Mouse (Mus musculus) erythroblast, embryonic 14.5 days (primary cell): ENCODE results near the gene Unc45b. TPM values are rescaled to one million over a fixed set of nuclear protein-coding genes. Genes with fewer than 3 reads are reported as not detected.

Experiments
- H3K27me3 ChIP-seq: 2 replicates; pipeline ENCODE4 v1.6.1; 2012; ENCODE audit warnings: inconsistent platforms; ENCODE audit not compliant: control insufficient read depth
- H3K36me3 ChIP-seq: 2 replicates; pipeline ENCODE4 v1.6.1; 2012; ENCODE audit warnings: mild to moderate bottlenecking, inconsistent platforms; ENCODE audit not compliant: control insufficient read depth
- H3K4me1 ChIP-seq: 2 replicates; pipeline ENCODE4 v1.6.1; 2012; ENCODE audit warnings: inconsistent platforms; ENCODE audit not compliant: control insufficient read depth
- H3K4me3 ChIP-seq: replicated peaks from 2 replicates; pipeline ENCODE3; 2012; ENCODE audit warnings: moderate library complexity, mild to moderate bottlenecking, inconsistent platforms
- H3K9me3 ChIP-seq: 2 replicates; pipeline ENCODE4 v1.6.1; 2012; ENCODE audit warnings: low read length, inconsistent platforms, mixed read lengths; ENCODE audit not compliant: control insufficient read depth
- GATA1 ChIP-seq: IDR thresholded peaks from 2 replicates; pipeline ENCODE4 v1.6.1; 2012; ENCODE audit warnings: low read length, inconsistent platforms, mixed read lengths
- TAL1 ChIP-seq: IDR thresholded peaks from 3 replicates; pipeline ENCODE4 v1.6.1; 2012; ENCODE audit warnings: low read length, inconsistent platforms, mixed read lengths
- polyA plus RNA-seq: library from polyadenylated mRNA; stranded (reverse); fragments of >175 nt; gene quantifications from 2 replicates; pipeline ENCODE4 v1.2.3, GENCODE M21; 2012

Gene Unc45b
- polyA plus RNA-seq, 1 experiment, result not detected

DNA sequence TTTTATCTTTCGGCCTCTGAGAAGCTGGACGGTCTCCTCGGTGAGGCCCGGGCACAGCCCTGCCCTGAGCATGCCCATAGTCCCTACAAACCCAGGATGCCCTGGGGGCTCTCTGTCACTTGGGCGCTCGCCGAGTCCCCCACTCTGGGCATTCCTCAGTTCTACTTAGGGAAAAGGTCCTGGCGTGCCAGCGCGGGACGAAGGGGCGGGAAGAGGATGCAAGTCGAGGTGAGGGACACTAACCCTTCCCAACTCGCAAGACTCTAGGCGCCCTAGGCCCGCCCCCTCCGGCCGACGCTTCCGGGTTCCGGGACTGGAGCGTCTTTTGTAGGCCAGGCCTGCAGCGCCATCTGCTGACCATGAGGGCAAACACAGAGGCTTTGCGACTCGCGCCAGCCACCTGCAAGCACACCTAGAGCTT lies 20.0 kb upstream of the Unc45b start, which contains the start of gene Rad51d:
Rad51d (minus strand) TSS at position 273 of the 421 bp plus-strand sequence.
- no peaks in the 10 kb centered on the region for H3K9me3 ChIP-seq

DNA sequence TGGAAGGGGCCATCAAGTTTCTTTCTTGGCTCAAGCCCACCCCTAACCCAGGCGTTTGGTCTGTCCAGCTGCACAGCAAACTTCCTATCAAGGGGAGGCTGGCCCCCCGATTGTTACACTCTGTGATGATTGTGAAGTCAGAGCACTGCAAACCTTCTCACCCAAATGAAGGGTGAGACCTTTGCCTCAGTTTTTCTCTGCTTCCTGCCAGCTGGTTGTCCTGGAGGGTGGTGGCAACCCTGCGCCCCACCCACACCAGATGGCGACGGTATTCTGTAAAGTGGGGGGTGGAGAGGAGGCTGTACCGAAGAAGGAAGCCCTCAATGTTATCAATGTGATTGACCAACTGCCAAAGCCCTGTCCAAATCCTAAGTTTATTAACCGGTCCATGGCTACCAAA lies 18.4 kb upstream of the Unc45b start, which contains the start of gene Fndc8:
Fndc8 (plus strand) TSS at position 189 of the 400 bp plus-strand sequence.
- Histone ChIP-seq H3K4me3 (no peak within 1 kb of the TSS), H3K9me3 (peaks cover 4% of the 10 kb centered on the region; the same call in 1 of the 2 replicates), H3K27me3 (peaks cover 13% of the 10 kb centered on the region), H3K4me1 (peaks cover 26% of the 10 kb centered on the region), H3K36me3 (no peaks in the 10 kb centered on the region)
- no peak for TF ChIP-seq TAL1
- TF ChIP-seq GATA1, result no peak

More for the DNA sequence above, 20.0 kb upstream of the Unc45b start, which contains the start of gene Rad51d:
- H3K36me3 ChIP-seq, result 0 out of 2 replicates have a peak, but pooled peaks cover 2% of the 10 kb centered on the region
- no peak for TF ChIP-seq TAL1
- no peak for TF ChIP-seq GATA1
- H3K27me3 ChIP-seq, result peaks cover 13% of the 10 kb centered on the region
- peak within 1 kb of the TSS; percentile 85 for H3K4me3 ChIP-seq
- peaks cover 26% of the 10 kb centered on the region for H3K4me1 ChIP-seq

DNA sequence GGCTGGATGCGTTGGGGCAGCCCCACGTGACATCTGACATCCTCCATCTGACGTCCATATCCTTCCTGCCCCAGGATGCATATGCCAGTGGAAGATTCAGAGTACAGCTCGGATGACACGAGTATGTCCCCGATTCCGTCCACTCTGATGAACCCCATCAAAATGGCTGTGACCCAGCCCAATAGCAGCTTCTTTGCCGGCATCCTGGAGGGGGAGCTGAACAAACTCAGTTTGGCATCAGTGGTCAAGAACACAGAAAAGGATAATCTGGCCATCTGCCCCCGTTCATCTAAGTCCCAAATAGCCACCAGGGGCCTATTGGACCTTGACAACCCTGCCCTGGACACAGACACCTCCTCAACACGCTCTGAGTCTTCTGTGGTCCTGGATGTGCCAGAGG lies 12.9 kb upstream of the Unc45b start:
- no peak overlapping the region for H3K4me3 ChIP-seq
- H3K27me3 ChIP-seq, result peaks cover 3% of the 10 kb centered on the region
- peaks cover 30% of the 10 kb centered on the region for H3K36me3 ChIP-seq
- peaks cover 4% of the 10 kb centered on the region; the same call in 1 of the 2 replicates for H3K9me3 ChIP-seq
- H3K4me1 ChIP-seq, result peaks cover 3% of the 10 kb centered on the region
- TF ChIP-seq TAL1 (no peak), GATA1 (no peak)

DNA sequence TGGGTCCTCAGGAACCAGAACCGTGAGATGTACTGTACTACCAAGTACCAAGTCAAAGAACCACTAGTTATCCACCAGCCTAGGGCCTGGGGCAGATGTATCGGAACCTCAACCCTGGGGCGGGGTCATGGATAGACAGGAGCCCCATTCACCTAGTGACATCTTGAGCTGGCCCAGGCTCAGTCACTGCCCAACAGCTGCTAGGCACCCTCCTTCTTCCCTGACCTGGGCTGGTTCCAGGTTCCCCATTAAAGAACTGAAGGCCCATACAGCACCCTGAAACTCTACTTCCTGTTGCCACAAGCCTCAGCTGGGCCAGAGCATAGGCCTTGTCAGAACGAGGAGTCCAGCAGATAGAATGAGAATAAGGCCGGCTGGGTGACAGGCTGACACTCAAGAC lies 10.6 kb upstream of the Unc45b start:
- H3K36me3 ChIP-seq, result peaks cover 52% of the 10 kb centered on the region

DNA sequence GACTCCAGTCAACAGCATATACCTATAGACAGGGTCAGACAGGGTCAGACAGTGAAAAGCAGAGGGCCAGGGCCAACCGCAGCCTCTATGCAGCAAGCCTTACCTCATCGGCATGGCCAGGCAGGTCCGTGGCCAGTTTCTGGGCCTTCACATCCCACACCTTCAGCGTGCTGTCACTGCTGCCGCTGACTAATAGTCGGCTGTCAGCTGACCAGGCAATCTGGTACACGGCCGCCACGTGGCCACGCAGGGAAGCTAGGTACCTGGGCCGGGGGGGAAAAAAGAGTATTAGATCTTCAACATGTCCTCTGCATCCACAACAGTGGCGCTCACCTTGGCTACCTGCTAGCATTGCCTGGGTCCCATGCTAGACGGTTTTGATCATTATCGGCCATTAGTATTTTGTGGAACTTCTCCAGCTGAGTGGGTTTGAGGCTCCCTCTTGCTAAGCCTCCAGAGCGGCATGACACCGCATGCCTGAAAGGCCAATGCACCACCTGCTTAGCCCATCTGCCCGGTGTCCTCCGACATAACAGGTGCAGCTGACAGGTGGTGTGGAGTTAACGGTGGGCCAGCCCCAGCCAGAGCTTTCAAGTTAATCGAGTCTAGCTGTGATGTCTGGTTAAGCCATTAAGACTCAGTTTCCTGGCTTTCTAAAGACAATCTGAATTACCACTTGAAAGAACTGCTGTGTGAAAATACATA lies 8.6 kb upstream of the Unc45b start:
- peaks cover 18% of the 10 kb centered on the region for H3K4me1 ChIP-seq
- peaks cover 69% of the 10 kb centered on the region for H3K36me3 ChIP-seq
- no peaks in the 10 kb centered on the region for H3K9me3 ChIP-seq
- H3K4me3 ChIP-seq, result no peak overlapping the region
- TF ChIP-seq GATA1, result no peak
- TF ChIP-seq TAL1, result no peak
- H3K27me3 ChIP-seq, result no peaks in the 10 kb centered on the region

More for the DNA sequence above, 10.6 kb upstream of the Unc45b start:
- Histone ChIP-seq H3K4me1 (peaks cover 3% of the 10 kb centered on the region), H3K27me3 (no peaks in the 10 kb centered on the region), H3K9me3 (peaks cover 4% of the 10 kb centered on the region; the same call in 1 of the 2 replicates), H3K4me3 (no peak overlapping the region)
- TF ChIP-seq GATA1 (no peak), TAL1 (no peak)

DNA sequence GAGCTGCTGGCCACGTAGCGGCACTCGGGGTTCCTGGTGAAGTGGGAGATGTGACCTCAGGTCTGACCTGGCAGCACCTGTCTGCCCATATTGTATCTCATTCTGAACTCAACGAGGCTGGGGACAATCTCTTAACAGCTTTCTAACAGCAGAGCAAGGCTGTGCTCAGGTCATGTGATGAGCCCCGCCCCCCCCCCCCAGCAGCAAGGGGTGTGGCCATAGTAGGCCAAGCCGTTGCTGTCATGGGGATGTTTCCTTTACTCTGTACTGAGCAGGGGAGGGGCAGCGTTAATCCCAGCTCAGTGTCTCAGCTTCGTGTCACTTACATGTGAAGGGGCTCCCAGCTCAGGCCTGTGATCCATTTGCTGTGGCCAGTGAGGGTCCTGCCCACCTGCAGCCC lies 5.4 kb upstream of the Unc45b start:
- Histone ChIP-seq H3K4me3 (no peak overlapping the region), H3K9me3 (no peaks in the 10 kb centered on the region), H3K4me1 (peaks cover 33% of the 10 kb centered on the region), H3K27me3 (no peaks in the 10 kb centered on the region), H3K36me3 (peaks cover 62% of the 10 kb centered on the region)
- TF ChIP-seq TAL1, result no peak
- no peak for TF ChIP-seq GATA1

DNA sequence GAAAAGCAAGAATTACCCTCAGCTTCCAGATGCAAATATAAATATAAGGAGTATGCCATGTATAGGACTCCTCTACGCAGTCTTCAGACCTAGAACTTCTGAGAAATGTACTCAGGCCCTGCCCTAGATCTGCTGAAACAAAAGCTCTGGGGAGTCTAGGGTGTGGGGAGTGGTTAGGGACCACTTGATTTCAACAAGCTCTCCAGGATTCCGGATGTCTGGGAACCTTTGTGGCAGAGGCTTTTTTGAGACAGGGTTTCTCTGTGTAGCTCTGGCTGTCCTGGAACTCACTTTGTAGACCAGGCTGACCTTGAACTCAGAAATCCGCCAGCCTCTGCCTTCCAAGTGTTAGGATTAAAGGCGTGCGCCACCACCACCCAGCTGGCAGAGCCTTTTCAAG lies 4.5 kb upstream of the Unc45b start:
- Histone ChIP-seq H3K4me1 (peaks cover 33% of the 10 kb centered on the region), H3K36me3 (peaks cover 53% of the 10 kb centered on the region), H3K4me3 (no peak overlapping the region), H3K9me3 (no peaks in the 10 kb centered on the region), H3K27me3 (peaks cover 6% of the 10 kb centered on the region)
- no peak for TF ChIP-seq TAL1
- TF ChIP-seq GATA1, result no peak

DNA sequence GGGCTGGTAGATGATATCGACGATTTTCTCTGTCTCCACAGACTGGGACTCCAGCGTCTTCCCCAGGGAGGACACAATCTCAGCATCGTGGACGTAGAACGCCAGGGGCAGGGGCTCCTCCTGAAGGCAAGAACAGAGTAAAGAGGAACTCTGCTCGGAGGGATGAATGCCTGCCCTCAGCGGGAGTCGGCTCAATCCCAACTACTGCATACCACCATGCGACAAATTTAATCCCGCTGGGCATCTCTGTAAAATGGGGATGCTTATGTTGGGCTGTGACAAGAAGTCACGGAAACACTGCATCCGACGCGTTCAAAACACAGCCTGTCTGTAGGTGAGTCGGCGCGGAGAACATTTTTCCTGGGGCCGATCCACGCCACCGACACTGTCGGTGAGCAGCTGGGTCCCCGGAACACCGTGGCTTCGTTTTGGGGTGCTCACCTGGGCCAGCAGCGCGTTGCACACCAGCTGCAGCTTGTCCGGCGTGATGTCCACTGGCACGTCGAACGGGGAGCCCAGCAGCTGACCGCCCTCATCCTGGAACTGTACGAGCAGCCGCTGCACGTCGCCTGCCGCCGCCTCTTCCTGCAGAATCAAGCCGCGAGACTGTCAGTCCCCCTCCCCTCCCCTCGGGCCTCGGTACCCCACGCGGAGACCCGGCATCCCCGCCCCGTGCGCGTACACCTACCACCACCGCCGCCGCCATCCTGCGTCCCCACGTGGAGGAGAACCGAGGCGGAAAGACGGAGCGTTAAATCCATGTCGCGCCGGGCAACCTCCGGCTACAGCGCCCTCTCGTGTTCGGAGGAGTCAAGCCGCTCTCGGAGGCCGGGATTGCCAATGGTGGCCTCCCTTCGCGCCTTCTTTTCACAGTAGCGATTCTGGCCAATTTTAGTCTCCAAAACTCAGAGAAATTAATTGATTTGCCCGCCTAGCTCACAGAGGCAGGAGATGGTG lies 2.4 kb upstream of the Unc45b start, which contains the start of gene Nle1:
Nle1 (minus strand) TSS at position 761 of the 957 bp plus-strand sequence.
- H3K36me3 ChIP-seq, result peaks cover 35% of the 10 kb centered on the region
- H3K4me3 ChIP-seq, result peak within 1 kb of the TSS; percentile 72
- H3K27me3 ChIP-seq, result peaks cover 19% of the 10 kb centered on the region
- TF ChIP-seq TAL1 (no peak), GATA1 (no peak)
- no peaks in the 10 kb centered on the region for H3K9me3 ChIP-seq
- H3K4me1 ChIP-seq, result peaks cover 34% of the 10 kb centered on the region

DNA sequence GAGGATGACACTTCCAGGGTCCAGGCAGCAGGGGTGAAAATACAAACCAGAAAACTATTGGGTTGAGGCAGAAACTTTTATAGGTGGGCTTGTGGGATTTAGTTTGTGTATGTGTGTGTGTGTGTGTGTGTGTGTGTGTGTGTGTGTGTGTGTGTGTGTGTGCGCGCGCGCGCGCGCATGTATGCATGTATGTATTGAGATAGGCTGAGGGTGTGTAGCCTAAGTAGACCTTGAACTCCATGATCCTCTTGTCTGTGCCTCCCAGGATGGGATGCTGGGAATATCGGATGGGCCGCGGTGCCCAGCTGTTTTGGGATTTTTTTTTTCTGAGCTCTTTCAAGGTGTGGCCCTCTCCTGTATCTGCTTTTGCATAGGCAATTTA lies 1.8 kb upstream of the Unc45b start:
- peak overlapping the region; percentile 72 for H3K4me3 ChIP-seq
- H3K9me3 ChIP-seq, result no peaks in the 10 kb centered on the region
- H3K4me1 ChIP-seq, result peaks cover 34% of the 10 kb centered on the region
- TF ChIP-seq TAL1 (no peak), GATA1 (no peak)
- peaks cover 25% of the 10 kb centered on the region for H3K27me3 ChIP-seq
- peaks cover 28% of the 10 kb centered on the region for H3K36me3 ChIP-seq
